Mouse (Mus musculus) c-Kit-positive CD71-positive TER-119-positive erythroid progenitor cells, embryonic 14.5 days (primary cell): ENCODE data around the gene Pacs2.
A peak's percentile ranks its signal among the peaks of the same experiment; 100 is the strongest.

Experiments used
- DNase-seq: peaks from one replicate; pipeline ENCODE4 v3.0.0-alpha.2; 2013; ENCODE audit warnings: low spot score

The Pacs2 gene

DNA sequence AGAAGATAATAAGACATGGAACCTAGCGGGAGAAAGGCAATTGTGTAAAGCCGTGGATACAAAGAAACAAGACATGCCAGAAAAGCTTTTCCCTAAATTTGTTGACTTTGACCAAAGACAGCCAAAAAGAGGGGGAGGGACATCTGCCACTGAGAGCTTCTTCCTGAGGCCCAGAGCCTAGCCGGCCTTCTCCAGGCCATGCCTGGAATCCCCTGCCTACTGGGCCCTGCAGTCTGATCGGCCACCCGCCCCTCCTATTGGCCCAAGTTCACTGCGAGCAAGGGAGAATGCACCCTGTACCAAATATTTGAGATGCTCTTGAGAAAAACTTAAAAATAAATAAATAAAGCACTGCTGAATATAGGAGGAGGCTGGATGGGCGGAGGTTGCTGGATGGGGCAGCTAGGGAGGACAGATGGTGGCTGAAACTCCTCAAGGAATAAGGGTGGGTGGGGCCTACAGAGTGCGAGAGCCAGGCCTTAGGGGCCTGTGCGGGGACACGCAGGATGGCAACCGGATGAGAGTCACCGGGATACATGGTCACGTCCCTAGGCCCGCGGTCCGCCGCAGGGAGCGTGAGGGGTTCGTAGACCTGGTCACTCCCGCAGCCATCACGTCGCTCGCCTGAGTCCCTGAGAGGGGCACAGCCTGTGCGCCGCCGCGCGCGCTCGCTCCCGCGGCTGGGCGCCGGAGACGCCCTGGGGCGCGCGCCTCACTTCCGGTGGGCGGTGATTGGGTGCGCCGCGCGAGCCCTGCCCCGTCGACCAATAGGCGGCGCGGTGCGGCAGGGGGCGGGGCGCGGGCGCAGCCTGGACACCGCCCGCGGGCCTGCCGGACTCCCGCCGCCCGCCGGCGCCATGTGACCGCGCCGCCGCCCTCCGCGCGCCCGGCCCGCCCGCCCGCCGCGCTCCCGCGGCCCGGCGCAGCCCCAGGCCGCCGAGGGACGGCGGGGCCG is at the start of gene Pacs2:
TSS of gene Pacs2 (plus strand) at position 905 of the 955 bp plus-strand sequence.
- peak; percentile 89 for DNase-seq

DNA sequence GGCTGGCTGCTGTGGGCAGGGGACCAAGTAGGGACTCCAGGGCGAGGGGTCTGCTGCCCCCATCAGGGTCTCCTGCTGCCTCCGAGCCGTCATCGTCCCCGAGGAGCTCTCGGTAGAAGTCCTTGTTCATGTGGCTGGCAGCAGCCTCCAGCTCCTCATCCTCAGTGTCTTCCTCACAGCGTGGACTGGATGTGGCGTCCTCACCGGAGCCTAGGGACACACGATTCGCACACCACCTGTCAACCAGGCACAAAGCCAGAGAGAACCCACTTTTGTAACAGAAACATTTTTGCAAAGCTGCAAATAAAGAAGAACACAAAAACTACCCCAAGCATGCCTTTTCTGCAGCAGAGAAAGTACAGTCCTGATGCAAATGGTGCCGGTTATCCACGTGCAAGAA is 48.5 kb upstream of the Pacs2 start:
- no peak for DNase-seq

DNA sequence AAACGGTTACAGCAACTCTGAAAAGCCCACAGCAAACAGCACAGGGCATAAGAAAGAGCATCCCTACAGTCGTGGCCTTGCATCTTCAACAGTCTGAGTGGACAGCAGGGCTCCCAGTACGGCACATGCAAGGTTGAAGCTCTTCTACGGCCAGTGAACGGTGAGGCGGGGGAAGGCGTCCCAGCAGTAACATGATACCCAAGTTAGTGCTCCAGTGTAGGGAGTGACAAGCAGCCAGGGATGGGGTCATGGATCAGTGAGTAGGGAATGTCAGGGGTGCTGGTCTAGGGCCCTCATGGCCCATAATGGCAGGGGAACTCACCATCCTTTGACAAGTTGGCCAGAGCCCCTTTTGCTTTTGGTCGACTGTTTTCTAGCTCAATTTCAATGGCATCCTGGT is 45.4 kb upstream of the Pacs2 start:
- no peak for DNase-seq

DNA sequence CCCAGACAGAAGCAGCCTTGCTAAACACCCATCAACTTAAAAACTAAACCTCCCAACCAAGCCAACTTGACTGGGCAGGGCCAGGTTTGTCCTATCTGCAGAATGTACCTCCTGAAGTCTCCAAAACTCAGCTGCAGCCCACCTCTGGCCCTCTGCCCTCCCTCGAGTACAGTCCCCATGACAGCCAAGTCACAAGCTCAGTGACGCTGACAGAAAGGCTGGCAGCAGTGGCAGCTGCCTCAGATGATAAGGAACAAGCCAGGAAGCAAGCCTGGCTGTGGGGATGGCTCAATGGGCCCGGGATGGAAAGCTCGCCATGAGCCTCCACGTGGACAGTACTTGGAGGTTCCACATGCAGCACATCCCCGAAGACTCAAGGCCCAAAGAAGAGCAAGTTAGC is 44.7 kb upstream of the Pacs2 start:
- DNase-seq = no peak

DNA sequence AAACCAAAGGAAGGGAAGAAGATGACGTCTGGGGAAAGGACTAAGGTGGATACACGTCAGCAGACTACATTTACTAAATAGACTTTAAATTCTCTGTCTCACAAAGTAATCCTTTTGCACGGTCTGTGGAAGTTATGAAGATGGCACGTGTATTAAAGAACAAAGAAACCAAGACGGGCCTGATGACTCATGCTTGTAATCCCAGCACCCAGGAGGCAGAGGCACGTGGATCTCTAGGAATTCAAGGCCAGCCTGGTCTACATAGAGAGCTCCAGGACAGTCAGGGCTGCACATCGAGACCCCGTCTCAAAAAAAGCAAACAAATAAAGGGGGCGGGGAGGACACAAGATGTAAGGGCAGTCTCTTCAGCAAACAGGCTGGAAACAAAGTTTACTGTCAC is 39.6 kb upstream of the Pacs2 start:
- DNase-seq = no peak

DNA sequence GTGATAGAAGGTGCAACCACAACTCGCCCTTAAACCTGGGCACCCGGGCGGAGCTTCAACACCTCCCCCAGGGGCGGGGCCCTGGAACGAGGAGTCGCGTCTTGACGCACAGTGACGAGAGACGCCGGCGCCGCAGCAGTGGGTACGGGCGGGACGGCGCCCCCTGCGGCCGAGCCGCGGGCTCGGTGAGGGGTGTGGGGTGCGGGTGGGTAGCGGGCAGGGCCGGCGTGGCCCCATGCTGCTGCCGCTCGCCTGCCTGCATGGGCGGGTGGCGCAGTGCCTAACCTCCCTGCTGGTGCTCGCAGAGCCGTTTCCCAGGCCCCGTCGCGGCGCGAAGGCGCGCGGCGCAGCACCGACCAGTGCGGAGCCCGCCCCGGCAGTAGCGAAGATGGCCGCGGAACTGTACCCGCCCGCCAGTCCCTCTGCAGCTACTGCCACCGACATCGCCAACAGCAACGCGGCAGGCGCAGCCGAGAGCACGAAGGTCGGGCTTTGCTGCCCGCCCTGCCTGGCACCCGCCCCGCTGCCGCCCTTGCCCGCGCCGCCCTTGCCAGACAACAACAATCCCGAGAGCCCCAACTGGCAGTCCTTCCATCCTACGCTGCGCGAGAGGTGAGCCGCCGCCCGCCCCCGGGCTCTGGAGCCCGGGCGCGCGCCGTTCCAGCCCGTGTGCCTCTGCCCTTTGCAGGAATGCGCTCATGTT is 37.8 kb upstream of the Pacs2 start, which contains the start of gene Btbd6:
TSS of gene Btbd6 (plus strand) at position 112 of the 703 bp plus-strand sequence.
- DNase-seq = peak; percentile 73

DNA sequence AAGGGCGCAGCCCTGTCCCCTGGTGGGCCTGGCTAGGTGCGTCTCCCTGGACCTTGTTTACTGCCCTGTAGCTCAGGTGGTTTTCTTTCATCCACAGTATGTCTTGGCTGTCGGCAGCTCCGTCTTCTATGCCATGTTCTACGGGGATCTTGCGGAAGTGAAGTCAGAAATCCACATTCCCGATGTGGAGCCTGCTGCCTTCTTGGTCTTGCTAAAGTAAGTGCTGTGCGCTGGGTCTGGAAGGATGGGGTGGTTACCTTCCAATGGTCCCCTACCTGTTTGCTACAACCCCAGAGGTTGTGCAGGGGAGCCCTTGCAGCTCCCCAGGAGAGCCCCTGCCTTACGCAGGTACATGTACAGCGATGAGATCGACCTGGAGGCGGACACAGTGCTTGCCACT is 37.2 kb upstream of the Pacs2 start:
- DNase-seq = no peak

DNA sequence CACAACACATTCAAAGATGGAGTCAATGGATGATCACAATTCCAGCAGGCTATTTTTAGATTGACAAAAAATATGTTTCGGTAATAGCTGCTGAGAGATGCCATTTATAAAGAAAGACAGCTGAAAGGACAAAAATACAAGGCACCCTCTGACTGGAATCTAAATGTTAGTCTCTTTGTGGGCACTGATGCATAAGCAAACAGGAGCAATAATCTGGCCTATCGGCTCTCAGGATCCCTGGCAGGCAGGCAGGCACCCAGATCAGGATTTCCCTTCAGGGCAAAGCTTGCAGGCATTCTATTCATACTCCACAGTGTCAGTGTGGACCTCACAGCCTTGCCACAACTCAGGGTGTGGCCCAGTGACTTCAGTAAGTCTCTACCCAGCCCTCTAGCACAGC is 32.3 kb upstream of the Pacs2 start:
- DNase-seq = no peak

DNA sequence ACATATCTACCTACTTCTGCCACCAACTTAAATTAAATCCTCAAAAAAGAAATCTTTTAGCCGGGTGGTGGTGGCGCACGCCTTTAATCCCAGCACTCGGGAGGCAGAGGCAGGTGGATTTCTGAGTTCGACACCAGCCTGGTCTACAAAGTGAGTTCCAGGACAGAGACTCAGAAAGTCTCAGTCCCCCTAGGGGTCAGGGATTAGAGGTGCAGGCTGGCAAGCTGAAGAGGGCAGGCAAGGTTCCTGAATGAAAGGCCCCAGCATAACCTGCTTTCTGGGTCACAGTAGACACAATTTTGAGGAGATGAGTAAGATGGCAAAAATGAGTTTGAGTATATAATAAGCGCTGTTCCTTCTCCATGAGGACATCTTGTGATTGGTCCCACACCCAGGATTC is 29.0 kb upstream of the Pacs2 start:
- no peak for DNase-seq

DNA sequence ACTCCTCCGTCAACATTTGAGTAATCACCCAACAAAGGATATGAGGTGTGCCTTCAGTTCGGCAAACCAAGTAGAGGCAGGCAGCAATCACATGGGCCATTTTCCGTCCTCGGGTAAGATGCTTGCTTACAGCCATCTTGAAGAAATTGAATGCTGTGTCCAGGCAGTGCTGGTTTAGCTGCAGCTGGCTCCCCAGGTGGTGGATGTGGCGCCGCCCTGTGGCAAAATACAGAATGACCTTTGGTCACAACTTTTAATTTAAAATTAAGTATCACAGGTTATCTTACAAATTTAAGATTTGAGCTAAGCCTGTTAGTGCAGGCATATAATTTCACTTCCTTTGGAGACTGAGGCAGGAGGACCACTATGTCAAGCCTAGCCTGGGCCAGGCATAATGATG is 26.4 kb upstream of the Pacs2 start:
- no peak for DNase-seq

DNA sequence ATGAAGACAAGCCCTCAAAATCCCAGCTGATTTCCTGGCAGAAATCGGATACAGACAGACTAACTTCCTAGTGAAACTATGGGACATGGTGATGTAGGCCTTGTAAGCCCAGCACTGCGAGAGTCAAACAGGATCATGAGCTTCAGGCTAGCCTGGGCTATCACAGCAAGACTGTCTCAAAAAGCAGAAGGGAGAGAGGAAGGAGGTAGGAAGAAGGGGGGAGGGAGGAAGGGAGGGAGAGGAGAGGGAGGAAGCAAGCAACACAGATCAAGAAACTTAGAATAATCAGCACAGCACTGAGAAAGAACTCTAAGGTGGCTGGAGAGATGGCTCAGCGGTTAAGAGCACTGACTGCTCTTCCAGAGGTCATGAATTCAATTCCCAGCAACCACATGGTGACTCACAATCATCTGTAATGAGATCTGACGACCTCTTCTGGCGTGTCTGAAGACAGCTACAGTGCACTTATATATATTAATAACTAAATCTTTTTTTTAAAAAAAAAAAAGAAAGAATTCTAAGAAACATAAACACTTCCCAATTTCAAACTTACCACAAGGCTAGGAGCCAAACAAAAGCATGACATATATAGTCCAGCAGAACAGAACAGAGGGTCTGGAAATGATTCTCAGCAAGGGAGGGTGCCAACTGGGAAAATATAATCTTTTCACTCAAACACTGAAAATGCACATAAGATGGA is 23.5 kb upstream of the Pacs2 start:
- DNase-seq = no peak

DNA sequence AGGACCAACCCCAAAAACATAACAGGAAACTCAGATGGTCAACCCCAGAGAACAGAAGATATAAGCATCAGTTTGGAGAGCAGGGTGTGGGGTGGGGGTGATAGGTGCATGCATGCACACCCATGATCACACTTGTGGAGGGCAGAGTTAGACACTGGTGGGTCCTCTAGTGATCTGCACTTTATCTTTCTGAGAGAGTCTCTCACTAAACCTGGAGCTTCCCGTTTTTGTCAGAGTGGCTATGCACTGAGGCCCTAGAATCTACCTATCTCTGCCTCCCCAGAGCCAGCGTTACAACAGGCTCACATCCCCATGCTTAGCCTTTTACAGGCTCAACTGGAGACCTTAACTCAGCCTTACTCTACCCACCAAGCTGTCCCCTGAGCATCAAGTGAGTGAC is 22.9 kb upstream of the Pacs2 start:
- no peak for DNase-seq

DNA sequence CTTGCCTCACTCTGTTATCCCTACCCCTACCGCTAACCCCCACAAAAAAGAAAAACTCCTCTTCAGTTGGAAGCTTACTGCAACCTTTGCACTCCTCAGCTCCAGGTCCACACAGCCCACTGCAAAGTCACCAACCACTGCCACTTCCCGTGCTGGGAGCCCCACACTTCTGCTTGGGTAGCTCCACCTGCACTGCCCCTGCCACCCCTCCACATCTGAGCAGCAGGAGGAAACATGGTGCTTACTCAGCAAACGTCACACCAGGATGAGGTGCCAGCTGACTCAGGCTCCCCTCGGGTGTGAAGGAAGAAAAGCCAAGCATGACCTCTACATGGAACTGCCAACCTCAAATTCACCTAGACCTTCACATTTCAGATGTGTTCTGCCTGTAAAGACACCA is 20.2 kb upstream of the Pacs2 start:
- DNase-seq = no peak

DNA sequence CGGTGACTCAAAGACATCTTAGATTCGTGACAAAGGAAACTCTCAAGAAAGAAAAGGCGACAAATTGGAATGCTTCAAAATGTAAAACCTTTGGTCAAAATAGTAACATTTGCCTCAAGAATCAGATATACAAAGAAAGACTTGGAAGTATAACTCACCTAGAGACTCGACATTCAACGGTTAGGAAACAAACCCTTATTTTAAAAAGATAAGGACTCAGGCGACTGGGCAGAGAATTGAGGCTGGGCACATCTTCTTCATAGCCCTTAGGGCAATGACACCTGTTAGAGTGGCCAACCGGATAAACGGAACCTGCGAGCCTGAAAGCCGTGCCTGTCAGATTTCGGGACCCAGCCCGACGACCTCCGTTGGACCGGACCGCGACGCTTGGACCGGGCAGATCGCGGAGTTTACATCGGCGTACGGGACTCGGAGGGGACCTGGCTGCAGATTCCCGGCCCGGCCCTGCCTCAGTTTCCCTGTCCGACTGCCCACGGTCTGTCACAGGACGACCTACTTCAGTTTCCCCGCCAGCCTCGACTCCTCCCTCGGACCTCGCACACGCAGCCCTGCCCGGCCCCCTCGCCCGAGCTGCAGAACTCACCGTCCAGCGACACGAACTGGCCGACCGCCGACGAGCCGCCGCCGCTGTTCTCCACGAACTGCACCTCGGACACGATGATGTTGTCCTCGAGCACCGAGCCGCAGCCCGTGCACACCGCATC is 14.6 kb upstream of the Pacs2 start:
- no peak for DNase-seq

DNA sequence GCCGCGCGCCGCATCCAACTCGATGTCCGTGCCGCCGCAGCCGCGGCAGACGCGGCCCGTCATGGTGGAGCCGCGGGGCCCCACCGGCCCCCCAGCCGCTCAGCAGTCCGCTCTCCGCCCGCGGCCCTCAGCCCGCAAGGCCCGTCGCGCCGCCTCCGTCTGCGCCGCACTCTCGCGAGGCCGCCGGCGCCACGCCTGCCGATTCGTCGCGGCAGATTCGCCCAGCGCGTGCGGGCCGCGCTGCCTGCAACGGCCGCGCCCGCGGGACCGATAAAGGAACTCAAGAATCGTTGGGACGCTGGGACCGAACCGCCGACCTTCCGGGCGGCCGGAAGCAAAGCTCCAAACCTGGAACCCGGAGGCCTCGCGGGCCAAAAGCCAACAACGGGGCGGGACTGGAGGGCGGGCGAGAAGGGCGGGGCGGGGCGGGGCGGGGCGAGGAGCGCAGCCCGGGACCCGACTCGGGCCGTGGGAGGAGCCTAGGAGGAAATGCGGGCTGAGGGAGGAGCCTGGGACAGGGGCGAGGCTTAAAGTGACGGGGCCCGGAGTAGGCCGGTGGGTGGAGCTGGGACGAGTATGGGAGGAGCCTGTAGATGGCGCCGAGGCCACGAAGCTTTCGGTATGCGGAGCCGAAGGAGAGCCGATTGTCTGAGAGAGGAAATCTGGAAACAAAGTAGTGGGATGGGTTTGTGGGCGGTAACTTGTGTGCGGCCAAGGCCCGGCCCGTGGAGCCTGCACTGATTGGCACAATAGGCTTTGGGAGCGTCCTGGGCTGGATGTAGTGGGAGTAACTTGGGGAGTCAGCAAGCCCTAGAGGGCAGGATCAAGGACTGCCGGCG is 13.8 kb upstream of the Pacs2 start, which contains the start of gene Brf1:
TSS of gene Brf1 (minus strand) at position 411 of the 839 bp plus-strand sequence.
- DNase-seq = peak; percentile 98

DNA sequence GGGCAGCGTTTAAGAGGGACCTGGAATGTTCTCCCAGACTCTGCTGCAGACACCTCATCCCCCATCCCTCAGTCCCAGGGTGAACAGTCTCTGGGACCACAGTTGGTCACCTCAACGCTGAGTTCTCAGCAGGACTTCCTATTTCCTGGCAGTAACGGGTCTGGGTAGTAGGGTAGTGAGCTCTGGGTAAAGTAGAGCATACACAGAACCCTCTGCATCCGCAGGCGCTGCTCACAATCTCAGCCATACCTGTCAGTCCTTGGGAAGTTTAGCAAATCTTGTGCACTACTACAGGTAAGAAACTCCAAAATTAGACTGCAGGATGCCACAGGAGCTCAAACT is 13.2 kb upstream of the Pacs2 start:
- DNase-seq = no peak

DNA sequence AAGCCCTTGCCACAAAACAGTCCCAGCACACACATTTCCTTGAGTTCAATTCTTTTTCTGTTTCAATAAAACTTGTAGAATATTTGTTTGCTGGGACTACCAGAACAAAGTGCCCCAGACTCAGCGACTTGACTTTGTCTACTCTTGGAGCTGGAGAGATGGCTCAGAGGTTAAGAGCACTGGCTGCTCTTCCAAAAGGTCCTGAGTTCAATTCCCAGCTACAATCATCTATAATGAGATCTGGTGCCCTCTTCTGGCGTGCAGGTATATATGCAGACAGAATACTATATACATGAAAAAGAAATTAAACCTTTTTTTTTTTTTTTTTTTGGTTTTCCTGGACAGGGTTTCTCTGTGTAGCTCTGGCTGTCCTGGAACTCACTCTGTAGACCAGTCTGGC is 11.6 kb upstream of the Pacs2 start:
- no peak for DNase-seq

DNA sequence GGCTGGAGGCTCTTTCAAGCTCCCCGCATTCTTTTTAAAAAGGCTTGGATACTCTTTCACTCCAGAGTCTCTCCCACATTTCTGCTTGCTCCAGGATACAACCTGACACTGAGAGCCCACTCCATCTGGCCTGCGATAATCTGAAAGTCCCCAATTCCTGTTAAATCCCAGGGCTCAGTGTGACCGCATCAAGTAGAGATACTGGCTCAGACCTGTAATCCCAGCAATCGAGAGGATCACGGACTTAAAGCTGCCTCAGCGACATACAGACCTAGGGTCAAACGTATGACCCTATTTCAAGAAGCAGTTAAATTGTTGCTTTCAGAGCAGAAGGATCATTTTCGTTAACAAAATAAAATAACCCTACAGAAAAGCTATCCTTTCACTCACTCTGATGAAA is 10.3 kb upstream of the Pacs2 start:
- DNase-seq = no peak

DNA sequence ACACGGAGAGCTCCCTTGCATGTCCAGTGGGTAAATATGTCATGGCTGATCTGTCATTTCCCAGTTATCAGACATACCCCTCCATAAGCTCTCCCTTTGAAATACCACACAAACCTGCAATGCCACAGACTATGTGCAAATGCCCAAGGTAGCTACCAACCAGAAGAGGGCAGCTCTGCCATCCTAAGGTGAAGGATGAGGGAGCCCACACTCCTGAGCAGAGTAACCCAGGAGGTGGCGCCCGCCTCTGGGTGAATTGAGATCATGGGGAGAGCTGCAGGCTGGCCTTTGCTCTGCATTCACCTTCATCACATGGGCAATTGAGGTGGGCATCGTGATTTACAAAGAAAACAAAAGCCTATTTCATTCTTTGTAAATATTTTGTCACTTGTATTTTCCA is 9.3 kb upstream of the Pacs2 start:
- peak; percentile 43 for DNase-seq

DNA sequence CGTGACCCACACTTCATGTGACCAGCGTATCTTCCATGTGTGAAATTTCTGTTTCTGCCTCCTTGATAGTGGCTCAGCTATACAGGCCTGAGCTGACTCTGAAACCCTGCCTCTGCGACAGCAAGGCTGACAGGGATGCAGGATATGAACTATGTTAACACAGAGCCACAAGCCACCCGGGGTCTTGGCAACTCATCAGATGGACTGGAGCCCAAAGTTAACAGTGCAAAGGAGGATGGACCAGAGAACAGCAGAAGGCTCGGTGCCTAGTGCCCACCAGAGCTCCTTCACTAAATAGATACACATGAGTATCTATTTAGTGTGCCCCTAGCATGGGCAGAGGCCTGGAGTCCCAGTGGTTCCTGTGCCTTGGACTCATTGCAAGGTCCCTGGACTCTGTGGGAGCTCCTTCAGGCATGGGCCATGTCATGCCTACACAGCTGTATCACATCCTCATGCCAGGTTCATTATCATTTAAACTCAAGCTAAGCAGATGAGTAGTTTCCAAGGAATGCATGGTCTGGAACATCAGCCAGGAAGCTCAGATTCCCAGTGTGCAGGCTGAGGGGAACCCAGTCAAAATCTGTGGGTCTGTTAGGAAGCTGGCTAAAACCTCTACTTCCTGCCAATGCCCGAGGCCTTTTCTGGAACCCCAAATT is 2.5 kb upstream of the Pacs2 start:
- no peak for DNase-seq

DNA sequence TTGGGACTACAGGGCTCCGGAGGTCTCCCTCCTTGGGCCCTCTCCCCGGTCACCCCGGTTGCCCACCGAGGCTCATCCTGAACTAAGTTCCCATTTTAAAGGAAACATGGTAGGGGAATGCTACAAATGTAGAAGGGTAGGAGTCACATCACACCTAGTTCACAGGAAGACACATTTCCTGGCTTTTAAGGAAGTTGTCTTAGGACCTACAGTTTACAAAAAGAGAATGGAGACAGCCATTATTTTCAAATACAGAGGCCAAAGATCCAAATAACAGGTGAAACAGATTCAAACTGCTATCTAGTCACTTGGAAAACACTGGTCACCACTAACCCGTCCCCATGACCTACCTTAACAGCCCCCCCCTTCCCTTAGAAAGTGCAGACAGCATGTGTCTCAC is 1.9 kb upstream of the Pacs2 start:
- no peak for DNase-seq
